Mouse (Mus musculus) hindbrain, postnatal 0 days (tissue): Measurements from ENCODE around the gene Stard13. TPM values are rescaled to one million over a fixed set of nuclear protein-coding genes. Genes with fewer than 3 reads are reported as not detected.

Experiments
- ATAC-seq: fragments of 200-750 bp; cut with Nextera tagmentation; 2 replicates; pipeline ENCODE4 v1.8.0; 2017; ENCODE audit warnings: mild to moderate bottlenecking, moderate TSS enrichment, moderate library complexity
- DNase-seq: peaks from one replicate; pipeline ENCODE4 v3.0.0-alpha.2; 2015; ENCODE audit warnings: low spot score
- H3K27ac ChIP-seq: fragments of 300-500 bp; sonication (generic); 2 replicates; pipeline ENCODE4 v1.5.1; 2014; ENCODE audit warnings: mild to moderate bottlenecking
- H3K27me3 ChIP-seq: fragments of 300-500 bp; sonication (generic); 2 replicates; pipeline ENCODE4 v1.6.1; 2014; ENCODE audit warnings: low read length, mixed read lengths; ENCODE audit not compliant: insufficient read depth
- H3K36me3 ChIP-seq: fragments of 300-500 bp; sonication (generic); 2 replicates; pipeline ENCODE4 v1.6.1; 2014; ENCODE audit warnings: low read length, mixed read lengths; ENCODE audit not compliant: insufficient read depth
- H3K4me1 ChIP-seq: fragments of 300-500 bp; sonication (generic); 2 replicates; pipeline ENCODE4 v1.6.1; 2014; ENCODE audit warnings: antibody characterized with exemption, low read length, mixed read lengths; ENCODE audit not compliant: insufficient read depth
- H3K4me2 ChIP-seq: fragments of 300-500 bp; sonication (generic); 2 replicates; pipeline ENCODE4 v1.6.1; 2014; ENCODE audit warnings: low read depth, mild to moderate bottlenecking, low read length, moderate library complexity, mixed read lengths
- H3K4me3 ChIP-seq: fragments of 300-500 bp; sonication (generic); 2 replicates; pipeline ENCODE4 v1.5.1; 2014; ENCODE audit warnings: low read length
- H3K9ac ChIP-seq: fragments of 300-500 bp; sonication (generic); replicated peaks from 2 replicates; pipeline ENCODE4 v1.6.1; 2014; ENCODE audit warnings: mild to moderate bottlenecking, low read length, moderate library complexity, mixed read lengths
- H3K9me3 ChIP-seq: fragments of 300-500 bp; sonication (generic); 2 replicates; pipeline ENCODE4 v1.6.1; 2016; ENCODE audit warnings: low read length, mixed read lengths
- CTCF ChIP-seq: IDR thresholded peaks from 2 replicates; pipeline ENCODE4 v1.5.1; 2016; ENCODE audit warnings: antibody characterized with exemption, control low read depth, low read depth
- WGBS: fragments of 180-500 bp; shearing (Covaris S2); extraction: QIAGEN DNeasy Blood & Tissue Kit; methylation state at CpG from one replicate; pipeline ENCODE4 v1.1.7; 2014; 5-methylcytosine and 5-hydroxymethylcytosine counted together
- polyA plus RNA-seq: library from polyadenylated mRNA; unstranded; fragments of >200 nt; fragmentation: Nextera tagmentation; extraction: Ambion mirVana; gene quantifications from 2 replicates; pipeline ENCODE4 v1.2.1, GENCODE M21; 2015
- total RNA-seq: library from RNA; depleted of rRNA; stranded (reverse); fragments of >200 nt; gene quantifications from 2 replicates; pipeline ENCODE4 v1.2.3, GENCODE M21; 2014

Stard13 gene
- total and polyA plus RNA-seq, 2 experiments from 2014 or later = 2.8 to 14.7 TPM

- Histone ChIP-seq H3K27ac (no peak overlapping the region), H3K36me3 (no peaks in the 10 kb centered on the region), H3K27me3 (no peaks in the 10 kb centered on the region), H3K4me2 (no peak overlapping the region), H3K4me3 (no peak overlapping the region), H3K4me1 (no peaks in the 10 kb centered on the region), H3K9ac (no peak overlapping the region), H3K9me3 (no peaks in the 10 kb centered on the region)
- DNase-seq (peak; percentile 54), ATAC-seq (no peak)
- no peak for TF ChIP-seq CTCF
- 63% methylated on average over 9 of the region's 9 CpGs for WGBS
Observed at GRCm38 (mm10) chr5:151034715-151035512, 198.7 kb downstream of the Stard13 start.

GRCm38 (mm10) chr5:151028906-151029305, 204.7 kb downstream of the Stard13 start:
- H3K27me3 ChIP-seq = no peaks in the 10 kb centered on the region
- H3K36me3 ChIP-seq = no peaks in the 10 kb centered on the region
- no peak overlapping the region for H3K4me2 ChIP-seq
- 52% methylated on average over 6 of the region's 6 CpGs for WGBS
- no peaks in the 10 kb centered on the region for H3K4me1 ChIP-seq
- H3K9me3 ChIP-seq = no peaks in the 10 kb centered on the region
- DNase-seq (peak; percentile 77), ATAC-seq (peak; percentile 46; the same call in 1 of the 2 replicates)
- H3K4me3 ChIP-seq = no peak overlapping the region
- no peak overlapping the region for H3K9ac ChIP-seq
- TF ChIP-seq CTCF = no peak
- H3K27ac ChIP-seq = no peak overlapping the region

- DNase-seq (peak; percentile 64), ATAC-seq (peak; percentile 65)
- H3K36me3 ChIP-seq = no peaks in the 10 kb centered on the region
- H3K27ac ChIP-seq = no peak overlapping the region
- no peak overlapping the region for H3K4me3 ChIP-seq
- no peak overlapping the region for H3K9ac ChIP-seq
- peaks cover 5% of the 10 kb centered on the region for H3K4me1 ChIP-seq
- no peaks in the 10 kb centered on the region for H3K27me3 ChIP-seq
- TF ChIP-seq CTCF = no peak
- H3K9me3 ChIP-seq = no peaks in the 10 kb centered on the region
- no peak overlapping the region for H3K4me2 ChIP-seq
- WGBS = 36% methylated on average over 7 of the region's 7 CpGs
Observed at GRCm38 (mm10) chr5:151027171-151027570, 206.5 kb downstream of the Stard13 start.

- DNase-seq (no peak), ATAC-seq (no peak)
- 95% methylated on average over 4 of the region's 4 CpGs for WGBS
- Histone ChIP-seq H3K9ac (no peak overlapping the region), H3K27me3 (no peaks in the 10 kb centered on the region), H3K27ac (no peak overlapping the region), H3K4me2 (no peak overlapping the region), H3K9me3 (no peaks in the 10 kb centered on the region), H3K4me1 (peaks cover 5% of the 10 kb centered on the region), H3K4me3 (no peak overlapping the region), H3K36me3 (no peaks in the 10 kb centered on the region)
- TF ChIP-seq CTCF = no peak
Observed at GRCm38 (mm10) chr5:151026069-151026468, 207.6 kb downstream of the Stard13 start.

GRCm38 (mm10) chr5:151024483-151024882, 209.2 kb downstream of the Stard13 start:
- TF ChIP-seq CTCF = no peak
- Histone ChIP-seq H3K4me3 (no peak overlapping the region), H3K4me2 (no peak overlapping the region), H3K4me1 (peaks cover 5% of the 10 kb centered on the region), H3K27ac (no peak overlapping the region), H3K9ac (no peak overlapping the region), H3K9me3 (no peaks in the 10 kb centered on the region), H3K27me3 (no peaks in the 10 kb centered on the region), H3K36me3 (no peaks in the 10 kb centered on the region)
- 88% methylated on average over 2 of the region's 2 CpGs for WGBS
- ATAC-seq (no peak), DNase-seq (no peak)

GRCm38 (mm10) chr5:151023461-151023860, 210.2 kb downstream of the Stard13 start:
- Histone ChIP-seq H3K27me3 (no peaks in the 10 kb centered on the region), H3K4me1 (peaks cover 5% of the 10 kb centered on the region), H3K9ac (no peak overlapping the region), H3K27ac (0 out of 2 replicates have a peak overlapping the region, but pooled peaks have one; percentile 8), H3K9me3 (no peaks in the 10 kb centered on the region), H3K4me2 (peak overlapping the region; percentile 34), H3K36me3 (no peaks in the 10 kb centered on the region), H3K4me3 (no peak overlapping the region)
- ATAC-seq (0 out of 2 replicates have a peak, but pooled peaks have one; percentile 38), DNase-seq (peak; percentile 59)
- WGBS = 10% methylated on average over 8 of the region's 8 CpGs
- TF ChIP-seq CTCF = no peak

- H3K36me3 ChIP-seq = no peaks in the 10 kb centered on the region
- 0 out of 2 replicates have a peak overlapping the region, but pooled peaks have one; percentile 8 for H3K27ac ChIP-seq
- WGBS = 17% methylated on average over 1 of the region's 1 CpGs
- no peaks in the 10 kb centered on the region for H3K27me3 ChIP-seq
- no peak overlapping the region for H3K9ac ChIP-seq
- H3K4me2 ChIP-seq = no peak overlapping the region
- no peak for TF ChIP-seq CTCF
- DNase-seq = peak; percentile 37
- peaks cover 5% of the 10 kb centered on the region for H3K4me1 ChIP-seq
- ATAC-seq = no peak
- no peak overlapping the region for H3K4me3 ChIP-seq
- no peaks in the 10 kb centered on the region for H3K9me3 ChIP-seq
Observed at GRCm38 (mm10) chr5:151022939-151023338, 210.7 kb downstream of the Stard13 start.
